Mouse (Mus musculus) neural tube, embryonic 12.5 days (tissue): Measurements from ENCODE around the gene Sectm1b. TPM values are rescaled to one million over a fixed set of nuclear protein-coding genes. Genes with fewer than 3 reads are reported as not detected.
"Not testable (repeated sequence)": the region's sequence is repeated elsewhere in the genome, so short reads cannot be mapped to it uniquely, and the experiment has no call there.

Source experiments
- ATAC-seq: fragments of 200-750 bp; cut with Nextera tagmentation; 2 replicates; pipeline ENCODE4 v1.8.0; 2017; ENCODE audit warnings: low read depth, mild to moderate bottlenecking, moderate TSS enrichment, moderate library complexity; ENCODE audit not compliant: low FRiP score
- H3K27ac ChIP-seq: fragments of 300-500 bp; sonication (generic); 2 replicates; pipeline ENCODE4 v1.5.1; 2016
- H3K27me3 ChIP-seq: fragments of 300-500 bp; sonication (generic); replicated peaks from 2 replicates; pipeline ENCODE4 v1.6.1; 2016; ENCODE audit warnings: mild to moderate bottlenecking
- H3K36me3 ChIP-seq: fragments of 300-500 bp; sonication (generic); 2 replicates; pipeline ENCODE4 v1.6.1; 2016; ENCODE audit warnings: mild to moderate bottlenecking
- H3K4me1 ChIP-seq: fragments of 300-500 bp; sonication (generic); 2 replicates; pipeline ENCODE4 v1.6.1; 2016
- H3K4me2 ChIP-seq: fragments of 300-500 bp; sonication (generic); replicated peaks from 2 replicates; pipeline ENCODE4 v1.6.1; 2016; ENCODE audit warnings: mild to moderate bottlenecking
- H3K4me3 ChIP-seq: fragments of 300-500 bp; sonication (generic); 2 replicates; pipeline ENCODE4 v1.5.1; 2016
- H3K9ac ChIP-seq: fragments of 300-500 bp; sonication (generic); 2 replicates; pipeline ENCODE4 v1.6.1; 2016; ENCODE audit warnings: mild to moderate bottlenecking
- H3K9me3 ChIP-seq: fragments of 300-500 bp; sonication (generic); 2 replicates; pipeline ENCODE4 v1.6.1; 2016; ENCODE audit warnings: mild to moderate bottlenecking
- WGBS: fragments of 180-500 bp; shearing (Covaris S2); methylation state at CpG from one replicate; pipeline ENCODE4 v1.1.7; 2016; 5-methylcytosine and 5-hydroxymethylcytosine counted together
- polyA plus RNA-seq: library from polyadenylated mRNA; unstranded; fragments of >200 nt; fragmentation: Nextera tagmentation; extraction: Ambion mirVana; gene quantifications from 2 replicates; pipeline ENCODE4 v1.2.1, GENCODE M21; 2016

Sectm1b gene
- not detected in 2 replicates for polyA plus RNA-seq

- no peak within 1 kb of the TSS for H3K27ac ChIP-seq
- H3K9ac ChIP-seq, result no peak within 1 kb of the TSS
- no peaks in the 10 kb centered on the region for H3K4me1 ChIP-seq
- no peak within 1 kb of the TSS for H3K4me3 ChIP-seq
- H3K4me2 ChIP-seq, result no peak within 1 kb of the TSS
- no peaks in the 10 kb centered on the region for H3K27me3 ChIP-seq
- no peaks in the 10 kb centered on the region for H3K9me3 ChIP-seq
- H3K36me3 ChIP-seq, result no peaks in the 10 kb centered on the region
- ATAC-seq, result no peak
- WGBS, result 84% methylated on average over 5 of the region's 5 CpGs
Observed at GRCm38 (mm10) chr11:121063379-121063778, at the start of gene Sectm1b. Sectm1b (minus strand) TSS chr11:121063569.

- Histone ChIP-seq H3K9ac (no peak overlapping the region), H3K27me3 (no peaks in the 10 kb centered on the region), H3K4me3 (no peak overlapping the region), H3K36me3 (no peaks in the 10 kb centered on the region), H3K4me1 (no peaks in the 10 kb centered on the region), H3K27ac (no peak overlapping the region), H3K4me2 (no peak overlapping the region), H3K9me3 (no peaks in the 10 kb centered on the region)
- WGBS, result 82% methylated on average over 5 of the region's 5 CpGs
- ATAC-seq, result no peak
Observed at GRCm38 (mm10) chr11:121112091-121112775, 48.9 kb upstream of the Sectm1b start.

DNA sequence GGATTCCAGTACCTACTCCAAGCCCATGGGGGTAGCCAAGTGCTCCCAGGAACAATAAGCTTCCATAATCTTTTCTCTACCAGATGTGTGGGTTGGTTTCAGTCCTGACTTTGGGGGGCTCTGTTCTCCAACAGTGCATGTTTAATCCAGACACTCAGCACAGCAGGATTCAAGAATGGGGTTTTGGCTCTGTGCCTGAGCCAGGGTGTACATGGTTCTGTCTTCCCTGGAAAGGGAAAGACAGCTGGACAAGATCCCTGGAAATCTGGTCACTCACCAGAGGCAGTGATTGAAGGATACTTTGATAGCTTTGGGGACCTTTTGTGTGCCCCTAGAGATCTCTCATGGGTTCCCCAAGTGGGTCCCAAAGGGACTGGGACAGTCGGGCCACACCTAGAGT lies 48.2 kb upstream of the Sectm1b start:
- Histone ChIP-seq H3K27ac (no peak overlapping the region), H3K4me3 (no peak overlapping the region), H3K27me3 (no peaks in the 10 kb centered on the region), H3K9ac (no peak overlapping the region), H3K4me2 (no peak overlapping the region), H3K36me3 (no peaks in the 10 kb centered on the region), H3K4me1 (no peaks in the 10 kb centered on the region), H3K9me3 (no peaks in the 10 kb centered on the region)
- 57% methylated on average over 1 of the region's 1 CpGs for WGBS
- no peak for ATAC-seq

- ATAC-seq, result no peak
- no peak overlapping the region for H3K4me2 ChIP-seq
- no peaks in the 10 kb centered on the region for H3K9me3 ChIP-seq
- H3K9ac ChIP-seq, result no peak overlapping the region
- H3K27ac ChIP-seq, result no peak overlapping the region
- no peak overlapping the region for H3K4me3 ChIP-seq
- H3K36me3 ChIP-seq, result no peaks in the 10 kb centered on the region
- no peaks in the 10 kb centered on the region for H3K4me1 ChIP-seq
- no peaks in the 10 kb centered on the region for H3K27me3 ChIP-seq
- 89% methylated on average over 3 of the region's 3 CpGs for WGBS
Observed at GRCm38 (mm10) chr11:121111051-121111450, 47.7 kb upstream of the Sectm1b start.

DNA sequence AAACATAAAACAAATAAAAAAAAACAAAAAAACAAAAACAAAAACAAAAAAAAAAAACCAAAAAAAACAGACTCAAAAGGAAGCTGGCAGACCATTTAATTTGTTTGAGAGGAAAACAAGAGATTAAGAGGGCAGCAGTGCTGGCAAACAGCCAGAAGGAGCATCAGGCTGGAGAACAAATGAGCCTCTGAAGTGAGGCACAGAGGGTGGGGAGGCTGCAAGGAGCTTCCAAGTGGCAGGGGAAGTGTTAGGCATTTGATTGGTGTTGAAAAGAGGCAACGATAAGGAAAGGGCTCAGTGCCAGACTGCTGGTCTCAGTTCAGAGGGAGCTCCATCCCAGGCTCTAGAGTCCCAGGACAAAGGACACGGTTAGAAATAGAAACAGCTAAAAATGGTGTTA lies 46.6 kb upstream of the Sectm1b start:
- no peaks in the 10 kb centered on the region for H3K36me3 ChIP-seq
- no peak overlapping the region for H3K4me3 ChIP-seq
- WGBS, result 16% methylated on average over 2 of the region's 2 CpGs
- H3K4me1 ChIP-seq, result no peaks in the 10 kb centered on the region
- no peak overlapping the region for H3K9ac ChIP-seq
- no peaks in the 10 kb centered on the region for H3K9me3 ChIP-seq
- no peak overlapping the region for H3K27ac ChIP-seq
- no peak for ATAC-seq
- no peaks in the 10 kb centered on the region for H3K27me3 ChIP-seq
- no peak overlapping the region for H3K4me2 ChIP-seq

DNA sequence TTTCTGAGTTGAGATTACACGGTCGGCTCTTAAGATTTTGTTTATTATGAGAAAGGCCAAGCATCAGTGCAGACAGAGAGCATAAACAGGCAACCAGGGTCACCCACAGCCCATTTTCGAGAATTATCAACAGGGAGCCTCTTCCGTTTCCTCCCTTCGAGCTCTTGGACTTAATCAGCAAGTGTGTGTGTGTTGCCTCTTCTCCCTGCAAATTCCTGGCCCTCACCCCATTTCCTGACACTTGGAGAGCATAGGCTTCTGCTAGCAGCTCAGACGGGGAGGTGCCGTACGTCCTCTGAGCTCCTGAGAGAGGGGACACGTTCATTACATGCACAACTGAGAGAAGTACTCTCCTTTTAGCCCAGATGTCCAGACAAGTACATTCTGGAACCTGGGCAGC lies 44.7 kb upstream of the Sectm1b start:
- Histone ChIP-seq H3K9me3 (no peaks in the 10 kb centered on the region), H3K4me1 (no peaks in the 10 kb centered on the region), H3K27me3 (no peaks in the 10 kb centered on the region), H3K4me2 (no peak overlapping the region), H3K36me3 (no peaks in the 10 kb centered on the region), H3K27ac (no peak overlapping the region), H3K9ac (no peak overlapping the region), H3K4me3 (no peak overlapping the region)
- WGBS, result 79% methylated on average over 9 of the region's 9 CpGs
- no peak for ATAC-seq

DNA sequence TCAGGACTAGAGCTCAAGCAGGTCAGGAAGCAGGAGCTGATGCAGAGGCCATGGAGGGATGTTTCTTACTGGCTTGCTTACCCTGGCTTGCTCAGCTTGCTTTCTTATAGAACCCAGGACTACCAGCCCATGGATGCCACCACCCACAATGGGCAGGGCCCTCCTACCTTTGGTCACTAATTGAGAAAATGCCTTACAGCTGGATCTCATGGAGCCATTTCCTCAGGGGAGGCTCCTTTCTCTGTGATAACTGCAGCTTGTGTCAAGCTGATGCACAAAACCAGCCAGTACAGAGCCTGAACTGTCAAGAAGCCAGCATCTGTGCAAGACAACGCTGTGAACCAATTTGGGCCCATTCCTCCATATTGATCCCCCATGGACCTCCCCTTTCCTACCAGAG lies 43.9 kb upstream of the Sectm1b start:
- not testable (repeated sequence) for H3K9me3 ChIP-seq, H3K4me1 ChIP-seq, H3K9ac ChIP-seq, ATAC-seq, H3K4me3 ChIP-seq, H3K4me2 ChIP-seq, H3K27ac ChIP-seq, H3K36me3 ChIP-seq, H3K27me3 ChIP-seq
- WGBS, result 86% methylated on average over 1 of the region's 1 CpGs

DNA sequence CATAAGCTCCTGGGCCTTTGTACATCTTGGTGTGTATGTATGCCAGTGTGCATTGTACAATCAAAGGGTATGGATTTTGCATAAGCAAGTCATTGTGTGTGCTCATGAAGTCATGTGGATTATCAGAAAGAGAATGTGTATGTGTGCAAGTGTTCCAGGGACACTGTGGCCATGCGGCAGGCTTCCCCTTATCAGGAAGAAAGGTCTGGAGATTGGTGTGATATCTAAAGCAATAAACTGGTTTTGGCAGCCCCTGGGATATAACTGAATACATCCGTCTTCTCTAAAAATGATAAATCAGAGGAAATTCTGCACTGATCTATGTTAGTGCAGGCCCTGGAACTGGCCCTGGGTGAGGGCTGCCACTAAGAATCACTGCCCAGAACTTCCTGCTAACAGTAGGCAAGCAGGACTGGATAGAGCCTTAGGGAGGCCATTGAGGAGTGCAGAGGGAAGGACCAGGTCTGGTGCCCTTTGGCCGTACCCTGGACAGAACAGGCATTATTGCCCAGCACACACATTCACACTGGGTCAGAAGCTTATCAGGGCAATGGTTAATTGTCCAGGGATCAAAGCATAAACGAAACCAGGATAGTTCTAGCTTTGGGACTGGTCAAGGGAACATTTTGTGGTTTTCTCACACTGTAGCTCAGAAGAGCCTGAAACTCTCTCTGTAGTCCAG lies 37.9 kb upstream of the Sectm1b start:
- Histone ChIP-seq H3K4me2 (no peak overlapping the region), H3K4me3 (no peak overlapping the region), H3K36me3 (no peaks in the 10 kb centered on the region), H3K27ac (no peak overlapping the region), H3K9ac (no peak overlapping the region), H3K9me3 (no peaks in the 10 kb centered on the region), H3K4me1 (no peaks in the 10 kb centered on the region), H3K27me3 (no peaks in the 10 kb centered on the region)
- no peak for ATAC-seq
- 92% methylated on average over 4 of the region's 4 CpGs for WGBS

DNA sequence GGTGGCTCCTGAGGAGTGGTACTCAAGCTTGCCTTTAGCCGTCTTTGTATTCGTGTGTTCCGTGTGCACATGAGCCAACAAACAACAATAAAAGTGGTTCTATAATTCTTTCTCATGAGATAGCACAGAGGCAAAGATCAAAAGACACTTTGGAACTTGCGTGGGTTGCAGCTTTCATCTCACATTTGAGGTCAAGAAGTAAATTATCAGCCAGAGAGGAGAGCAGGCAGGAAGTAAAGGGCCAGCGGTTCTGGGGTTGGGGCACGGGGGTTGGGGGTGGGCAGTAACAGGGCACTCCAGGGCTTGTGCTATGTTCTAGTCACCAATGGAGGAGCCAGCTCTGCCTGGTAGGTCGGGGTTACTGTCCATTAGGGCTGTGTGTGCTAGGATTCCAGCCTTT lies 37.3 kb upstream of the Sectm1b start:
- ATAC-seq, result no peak
- Histone ChIP-seq H3K36me3 (no peaks in the 10 kb centered on the region), H3K27ac (no peak overlapping the region), H3K4me2 (no peak overlapping the region), H3K4me3 (no peak overlapping the region), H3K27me3 (no peaks in the 10 kb centered on the region), H3K9me3 (no peaks in the 10 kb centered on the region), H3K4me1 (no peaks in the 10 kb centered on the region), H3K9ac (no peak overlapping the region)
- 60% methylated on average over 7 of the region's 7 CpGs for WGBS

DNA sequence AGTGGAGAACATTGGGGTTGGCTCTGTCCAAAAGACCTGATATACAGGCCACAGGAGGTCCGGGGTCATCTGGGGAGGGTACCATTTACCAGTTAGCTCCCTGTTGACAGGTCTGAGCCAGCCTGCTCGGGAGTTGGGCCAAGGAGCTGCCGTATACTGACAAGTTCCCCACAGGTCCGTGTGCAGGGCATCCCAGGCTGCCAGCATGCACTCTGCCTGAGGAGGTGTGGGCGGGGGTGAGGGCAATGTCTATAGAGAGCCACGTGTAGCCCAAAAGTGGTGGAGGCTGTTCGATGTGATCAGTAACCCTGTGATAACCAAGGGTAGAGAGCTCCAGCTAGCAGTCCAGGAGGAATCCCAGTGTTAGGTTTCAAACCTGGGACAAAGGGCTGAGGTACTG lies 36.4 kb upstream of the Sectm1b start:
- Histone ChIP-seq H3K36me3 (no peaks in the 10 kb centered on the region), H3K27ac (no peak overlapping the region), H3K27me3 (no peaks in the 10 kb centered on the region), H3K9ac (no peak overlapping the region), H3K4me2 (no peak overlapping the region), H3K4me3 (no peak overlapping the region), H3K9me3 (no peaks in the 10 kb centered on the region), H3K4me1 (no peaks in the 10 kb centered on the region)
- 80% methylated on average over 7 of the region's 7 CpGs for WGBS
- no peak for ATAC-seq

- 88% methylated on average over 14 of the region's 14 CpGs for WGBS
- Histone ChIP-seq H3K4me2 (no peak overlapping the region), H3K36me3 (no peaks in the 10 kb centered on the region), H3K9ac (no peak overlapping the region), H3K4me1 (no peaks in the 10 kb centered on the region), H3K27me3 (no peaks in the 10 kb centered on the region), H3K4me3 (no peak overlapping the region), H3K9me3 (no peaks in the 10 kb centered on the region), H3K27ac (no peak overlapping the region)
- ATAC-seq, result no peak
Observed at GRCm38 (mm10) chr11:121092606-121093585, 29.5 kb upstream of the Sectm1b start.

DNA sequence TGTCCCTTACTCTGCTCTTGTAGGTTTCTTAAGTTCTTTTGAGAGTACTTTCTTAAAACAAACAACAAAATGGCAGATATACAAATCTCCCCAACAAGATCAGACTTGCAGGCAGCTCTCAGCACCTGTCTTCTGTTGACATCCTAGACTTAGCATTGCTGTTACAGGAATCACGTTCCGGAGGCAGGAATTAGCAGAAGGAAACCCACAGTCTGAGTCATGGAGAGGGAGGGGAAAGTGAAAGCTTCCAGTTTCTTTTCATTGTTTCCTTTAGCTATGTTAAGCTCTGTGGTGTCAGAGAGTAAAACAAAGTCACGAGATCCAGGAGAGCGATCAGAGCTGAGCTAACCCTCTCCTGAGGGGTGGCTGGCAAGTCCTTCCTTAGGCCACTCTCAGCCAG lies 27.6 kb upstream of the Sectm1b start:
- H3K4me3 ChIP-seq, result no peak overlapping the region
- no peaks in the 10 kb centered on the region for H3K9me3 ChIP-seq
- H3K36me3 ChIP-seq, result no peaks in the 10 kb centered on the region
- WGBS, result 80% methylated on average over 4 of the region's 4 CpGs
- H3K27ac ChIP-seq, result no peak overlapping the region
- no peak overlapping the region for H3K9ac ChIP-seq
- no peaks in the 10 kb centered on the region for H3K4me1 ChIP-seq
- H3K27me3 ChIP-seq, result no peaks in the 10 kb centered on the region
- ATAC-seq, result no peak
- no peak overlapping the region for H3K4me2 ChIP-seq
